Mouse (Mus musculus): ENCODE measurements around the gene Asphd1.

Gene Asphd1

DNA sequence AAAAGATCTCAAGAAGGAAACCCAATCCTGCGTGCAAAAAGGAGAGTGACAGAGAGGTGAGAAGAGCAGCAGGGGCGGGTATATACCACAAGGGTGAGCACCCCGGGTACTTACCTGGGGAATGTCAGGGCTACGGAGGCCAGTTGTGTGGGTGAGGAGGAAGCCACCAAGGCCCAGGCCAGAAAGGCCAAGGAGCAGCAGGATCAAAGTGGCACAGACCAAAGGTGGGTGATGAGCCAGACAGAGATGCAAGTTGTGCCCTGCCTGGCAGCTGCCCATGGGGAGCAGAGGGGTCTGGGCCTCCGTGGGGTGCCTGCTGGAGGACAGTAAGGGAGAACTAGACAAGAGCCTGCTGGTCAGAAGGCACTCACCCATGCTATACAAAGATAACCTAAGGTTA is 52.5 kb downstream of the Asphd1 start:
- DNase-seq (ENCODE audit: low spot score), result no peak
